Mouse (Mus musculus) small intestine, adult 2 months (tissue): Measurements from ENCODE around the gene Ppm1h.

ENCODE experiments used
- CTCF ChIP-seq: fragments of 200-500 bp; IDR thresholded peaks from 2 replicates; pipeline ENCODE4 v1.5.1; 2012; ENCODE audit warnings: low read depth, mild to moderate bottlenecking, control low read depth, inconsistent platforms, low read length, moderate library complexity, mixed read lengths; ENCODE audit not compliant: insufficient replicate concordance, insufficient read length; ENCODE audit errors: extremely low read depth
- POLR2A ChIP-seq: fragments of 200-500 bp; IDR thresholded peaks from 2 replicates; pipeline ENCODE4 v1.6.1; 2012; ENCODE audit warnings: low read depth, mild to moderate bottlenecking, control low read depth, inconsistent platforms, low read length, moderate library complexity

- TF ChIP-seq POLR2A (no peak), CTCF (no peak)
Measured at GRCm38 (mm10) chr10:122876964-122877363, 198.4 kb downstream of the Ppm1h start.
